Mouse (Mus musculus) lung, adult 2 months (tissue): Measurements from ENCODE around the gene Usp2. TPM values are rescaled to one million over a fixed set of nuclear protein-coding genes. Genes with fewer than 3 reads are reported as not detected.

ENCODE experiments used
- DNase-seq: peaks from one replicate; pipeline ENCODE4 v3.0.0; 2022
- H3K4me1 ChIP-seq: fragments of 200-500 bp; 2 replicates; pipeline ENCODE4 v1.6.1; 2011; ENCODE audit warnings: low read length; ENCODE audit not compliant: control insufficient read depth, insufficient read depth
- H3K4me3 ChIP-seq: fragments of 200-500 bp; replicated peaks from 2 replicates; pipeline ENCODE3; 2011; ENCODE audit warnings: low read depth, mild to moderate bottlenecking, control low read depth, low read length; ENCODE audit errors: extremely low read depth
- CTCF ChIP-seq: fragments of 200-500 bp; IDR thresholded peaks from 2 replicates; pipeline ENCODE4 v1.5.1; 2011; ENCODE audit warnings: mild to moderate bottlenecking, low read length, control low read depth; ENCODE audit not compliant: insufficient read depth
- POLR2A ChIP-seq: fragments of 200-500 bp; IDR thresholded peaks from 2 replicates; pipeline ENCODE4 v1.6.1; 2011; ENCODE audit warnings: low read depth, mild to moderate bottlenecking, control low read depth, low read length, borderline replicate concordance; ENCODE audit errors: extremely low read depth
- WGBS: fragments of 180-500 bp; shearing (Covaris S2); methylation state at CpG from one replicate; pipeline ENCODE4 v1.1.7; 2018; 5-methylcytosine and 5-hydroxymethylcytosine counted together
- polyA plus RNA-seq: library from polyadenylated mRNA; depleted of rRNA; stranded (reverse); fragments of >200 nt; gene quantifications from 2 replicates; pipeline ENCODE4 v1.2.3, GENCODE M21; 2012

The Usp2 gene
- polyA plus RNA-seq, 1 experiment = 5.7 TPM

- Histone ChIP-seq H3K4me3 (peak overlapping the region; percentile 26), H3K4me1 (peaks cover 15% of the 10 kb centered on the region)
- no peak for DNase-seq
- 44% methylated on average over 7 of the region's 7 CpGs for WGBS
- TF ChIP-seq CTCF (no peak), POLR2A (no peak)
Observed at GRCm38 (mm10) chr9:44131276-44131590, 64.4 kb downstream of the Usp2 start.

- WGBS = 51% methylated on average over 5 of the region's 5 CpGs
- no peak for DNase-seq
- TF ChIP-seq POLR2A (no peak), CTCF (no peak)
- Histone ChIP-seq H3K4me1 (peaks cover 15% of the 10 kb centered on the region), H3K4me3 (no peak overlapping the region)
Observed at GRCm38 (mm10) chr9:44132200-44132599, 65.4 kb downstream of the Usp2 start.

- Histone ChIP-seq H3K4me1 (peaks cover 10% of the 10 kb centered on the region), H3K4me3 (peak overlapping the region; percentile 24)
- TF ChIP-seq POLR2A (no peak), CTCF (no peak)
- peak; percentile 23 for DNase-seq
- WGBS = 22% methylated on average over 2 of the region's 2 CpGs
Observed at GRCm38 (mm10) chr9:44133287-44133686, 66.5 kb downstream of the Usp2 start.

GRCm38 (mm10) chr9:44134101-44134850 is 67.5 kb downstream of the Usp2 start, which contains the start of gene Mcam:
Mcam (plus strand) TSS chr9:44134469.
- DNase-seq = peak; percentile 71
- Histone ChIP-seq H3K4me1 (peaks cover 6% of the 10 kb centered on the region), H3K4me3 (peak within 1 kb of the TSS; percentile 65)
- under 1% methylated on average over 54 of the region's 55 CpGs for WGBS
- TF ChIP-seq CTCF = no peak
- peak; percentile 88 for TF ChIP-seq POLR2A

- DNase-seq = peak; percentile 57
- Histone ChIP-seq H3K4me1 (peaks cover 6% of the 10 kb centered on the region), H3K4me3 (peak overlapping the region; percentile 64)
- no peak for TF ChIP-seq CTCF
- no peak for TF ChIP-seq POLR2A
- WGBS = 2% methylated on average over 49 of the region's 49 CpGs
Observed at GRCm38 (mm10) chr9:44134851-44135730, 68.3 kb downstream of the Usp2 start.

DNA sequence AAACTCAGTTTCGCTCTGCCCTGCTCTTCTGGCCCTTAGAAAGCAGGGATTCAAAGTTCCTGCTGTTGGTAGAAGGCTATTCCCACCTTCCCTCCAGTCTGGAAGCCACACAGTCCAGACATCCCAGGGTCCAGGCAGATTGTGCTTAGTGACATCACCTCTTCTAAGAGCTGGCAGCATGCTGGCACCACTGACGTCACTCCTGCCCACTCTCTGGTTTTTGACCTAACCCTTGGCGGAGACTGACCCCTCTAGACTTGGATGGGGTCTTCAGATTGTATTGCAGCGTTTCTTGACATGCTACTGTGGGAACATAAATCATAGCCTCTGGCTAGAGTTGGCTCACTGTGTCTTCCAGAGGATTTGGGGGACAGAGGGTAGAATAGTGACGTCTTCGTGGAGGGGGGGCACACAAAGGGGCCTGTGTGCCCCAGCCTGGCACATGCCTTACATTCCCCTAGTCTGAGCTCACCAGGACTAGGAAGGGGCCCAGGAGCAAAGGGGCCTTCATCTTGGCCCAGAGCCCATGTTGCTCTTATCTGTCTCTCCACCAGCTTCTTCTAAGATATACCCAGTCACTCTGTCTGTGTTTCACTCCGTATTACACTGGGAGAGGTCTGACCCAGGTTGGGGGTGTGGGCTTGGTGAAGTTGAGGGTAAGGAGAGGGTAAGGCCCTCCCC is 69.0 kb downstream of the Usp2 start:
- WGBS = 27% methylated on average over 7 of the region's 7 CpGs
- no peak for TF ChIP-seq CTCF
- no peak for TF ChIP-seq POLR2A
- Histone ChIP-seq H3K4me1 (peaks cover 6% of the 10 kb centered on the region), H3K4me3 (peak overlapping the region; percentile 64)
- DNase-seq = no peak

- no peak for DNase-seq
- Histone ChIP-seq H3K4me1 (peaks cover 6% of the 10 kb centered on the region; the same call in 1 of the 2 replicates), H3K4me3 (no peak overlapping the region)
- TF ChIP-seq POLR2A = no peak
- TF ChIP-seq CTCF = no peak
- WGBS = 32% methylated on average over 4 of the region's 4 CpGs
Observed at GRCm38 (mm10) chr9:44137846-44138245, 71.0 kb downstream of the Usp2 start.

DNA sequence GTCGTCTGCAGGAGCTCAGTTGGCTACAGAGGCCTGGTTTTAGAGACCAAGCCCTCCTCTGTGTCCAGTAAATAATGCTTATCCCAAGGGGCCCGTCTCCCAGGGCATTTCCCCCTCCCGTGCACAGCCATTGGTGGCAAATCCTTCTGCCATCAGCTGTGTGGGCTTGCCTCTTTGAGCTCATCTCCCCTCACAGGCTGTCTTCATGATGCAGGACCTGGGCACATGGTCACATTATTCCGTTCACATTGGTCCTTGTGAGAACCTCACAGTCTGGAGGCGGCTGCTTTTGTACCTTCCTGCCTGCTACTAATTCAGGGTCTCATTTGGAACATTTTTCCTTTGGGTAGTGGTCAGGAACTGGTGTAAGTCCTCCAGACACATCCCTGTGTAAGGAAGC is 75.1 kb downstream of the Usp2 start:
- no peak for TF ChIP-seq CTCF

DNA sequence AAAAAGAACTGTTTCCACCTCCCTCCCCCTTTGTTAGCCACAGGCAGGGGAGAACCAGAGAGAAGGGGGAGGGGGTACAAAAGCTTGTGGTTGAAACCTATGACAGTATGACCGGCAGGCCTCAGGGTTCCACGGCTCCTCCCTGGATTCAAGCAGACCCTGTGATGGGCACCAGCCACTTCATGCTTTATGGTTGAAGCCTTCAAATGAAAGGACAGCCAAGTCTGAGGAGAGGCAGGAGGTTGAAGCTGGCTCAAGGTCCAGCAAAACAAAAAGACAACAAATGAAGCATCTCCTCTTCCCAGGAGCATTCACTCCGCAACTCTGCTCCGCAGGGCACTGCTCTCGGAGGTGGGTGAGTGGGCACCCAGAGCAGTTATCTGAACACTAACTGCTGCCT is 76.6 kb downstream of the Usp2 start:
- WGBS = 60% methylated on average over 5 of the region's 5 CpGs
- Histone ChIP-seq H3K4me1 (no peaks in the 10 kb centered on the region), H3K4me3 (no peak overlapping the region)
- DNase-seq = no peak
- TF ChIP-seq CTCF = no peak
- no peak for TF ChIP-seq POLR2A

More for the DNA sequence above, 75.1 kb downstream of the Usp2 start:
- H3K4me1 ChIP-seq = peaks cover 6% of the 10 kb centered on the region; the same call in 1 of the 2 replicates
- 64% methylated on average over 5 of the region's 5 CpGs for WGBS
- DNase-seq = no peak
- no peak overlapping the region for H3K4me3 ChIP-seq
